Comparison of ENCODE assay signal across 16 mouse cellular contexts in the genomic region with DNA sequence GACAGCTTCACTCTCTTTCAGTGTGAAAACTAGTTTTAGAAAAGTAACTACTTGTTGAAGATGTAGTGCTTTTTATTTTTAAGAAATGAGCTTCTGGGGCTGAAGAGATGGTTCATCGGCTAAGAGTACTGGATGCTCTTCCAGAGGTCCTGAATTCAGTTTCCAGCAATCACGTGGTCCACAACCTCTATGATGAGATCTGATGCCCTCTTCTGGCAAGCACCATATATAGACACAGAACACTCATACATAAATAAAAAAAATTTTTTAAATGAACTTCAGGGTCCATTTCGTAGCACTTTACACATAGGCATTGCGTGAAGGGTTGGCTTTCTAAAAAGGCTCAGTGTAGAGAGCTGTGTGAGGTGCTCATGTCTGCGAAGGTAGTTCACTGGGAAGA. TPM values are rescaled to one million over a fixed set of nuclear protein-coding genes. Genes with fewer than 3 reads are reported as not detected.
DNase-seq lines count a peak whose midpoint lies in the region; ATAC-seq and TF ChIP-seq lines count a peak whose summit lies in the region.
"Had no signal": no experiment of that assay in that cellular context is flagged by ENCODE, and none has a peak within 500 bp of the region (broad histone marks: within the 10 kb centered on the region; RNA-seq: fewer than 3 reads in every experiment).

No protein-coding gene starts in this region.

- 85% methylated on average over 5 of the region's 5 CpGs for WGBS in kidney, postnatal 0 days
- 82% methylated on average over 5 of the region's 5 CpGs for WGBS in hindbrain, embryonic 14.5 days

- no peak overlapping the region for H3K4me3 ChIP-seq in kidney, postnatal 0 days (replicated peaks; ENCODE audit: low read depth, low read length)
- no peak overlapping the region for H3K4me3 ChIP-seq in hindbrain, embryonic 14.5 days (replicated peaks; ENCODE audit: low read length)
- H3K4me3 ChIP-seq: forebrain, embryonic 13.5 days; liver, embryonic 13.5 days; neural tube, embryonic 13.5 days had no signal

- no peaks in the 10 kb centered on the region for H3K27me3 ChIP-seq in kidney, postnatal 0 days (ENCODE audit: insufficient read depth, low read length)
- H3K27me3 ChIP-seq in hindbrain, embryonic 14.5 days (ENCODE audit: control insufficient read depth, insufficient read depth, low read length), result no peaks in the 10 kb centered on the region
- H3K27me3 ChIP-seq: forebrain, embryonic 13.5 days; liver, embryonic 13.5 days; neural tube, embryonic 13.5 days had no signal

- peak; percentile 14 for DNase-seq in kidney, postnatal 0 days (ENCODE audit: low spot score)
- DNase-seq in kidney, postnatal 4 days, result no peak
- DNase-seq in 416B (ENCODE audit: low read depth), result peak; percentile 53
- peak; percentile 45 for DNase-seq in ES-CJ7 (ENCODE audit: low read depth, low spot score)
- peak; percentile 53 for DNase-seq in induced T-regulatory cell, adult 2 months (ENCODE audit: low read depth)
- DNase-seq in adrenal gland, adult (ENCODE audit: inconsistent age in 2 of 2, low spot score in 1 of 2), result no peak
- no peak for DNase-seq in hindbrain, embryonic 14.5 days (ENCODE audit: low spot score)
- no peak for DNase-seq in adrenal gland, adult 2 months
- DNase-seq: adrenal gland, postnatal 36 days; cerebellum, adult 2 months; heart, postnatal 14 days; kidney, adult 8-10 months; liver, embryonic 13.5 days had no signal

- ATAC-seq in kidney, postnatal 0 days (replicated peaks; ENCODE audit: low FRiP score, low read depth), result no peak
- ATAC-seq in hindbrain, embryonic 14.5 days (ENCODE audit: low FRiP score), result no peak
- ATAC-seq: forebrain, embryonic 13.5 days had no signal

- H3K9me3 ChIP-seq in kidney, postnatal 0 days (replicated peaks; ENCODE audit: low read length), result no peaks in the 10 kb centered on the region
- H3K9me3 ChIP-seq in hindbrain, embryonic 14.5 days (ENCODE audit: control insufficient read depth, low read length), result no peaks in the 10 kb centered on the region
- H3K9me3 ChIP-seq: forebrain, embryonic 13.5 days; G1E; liver, embryonic 13.5 days; neural tube, embryonic 13.5 days had no signal

- TF ChIP-seq CTCF in kidney, postnatal 0 days (IDR thresholded peaks at IDR 0.05; ENCODE audit: low read depth), result peak; percentile 30

- H3K9ac ChIP-seq in kidney, postnatal 0 days (ENCODE audit: low read depth, low read length), result no peak overlapping the region
- no peak overlapping the region for H3K9ac ChIP-seq in hindbrain, embryonic 14.5 days
- H3K9ac ChIP-seq: forebrain, embryonic 13.5 days; liver, embryonic 13.5 days; neural tube, embryonic 13.5 days had no signal

- no peak overlapping the region for H3K27ac ChIP-seq in kidney, postnatal 0 days
- H3K27ac ChIP-seq in hindbrain, embryonic 14.5 days, result no peak overlapping the region
- H3K27ac ChIP-seq: forebrain, embryonic 13.5 days; liver, embryonic 13.5 days; neural tube, embryonic 13.5 days had no signal

- H3K36me3 ChIP-seq in kidney, postnatal 0 days (ENCODE audit: insufficient read depth, low read length), result no peaks in the 10 kb centered on the region
- peaks cover 5% of the 10 kb centered on the region; the same call in 1 of the 2 replicates for H3K36me3 ChIP-seq in hindbrain, embryonic 14.5 days (replicated peaks; ENCODE audit: control insufficient read depth, insufficient read depth)
- H3K36me3 ChIP-seq: neural tube, embryonic 13.5 days had no signal

- no peak overlapping the region for H3K4me2 ChIP-seq in kidney, postnatal 0 days (ENCODE audit: low read length)
- no peak overlapping the region for H3K4me2 ChIP-seq in hindbrain, embryonic 14.5 days (replicated peaks)
- H3K4me2 ChIP-seq: forebrain, embryonic 13.5 days; liver, embryonic 13.5 days; neural tube, embryonic 13.5 days had no signal

- H3K4me1 ChIP-seq in kidney, postnatal 0 days (replicated peaks; ENCODE audit: insufficient read depth, low read length), result no peaks in the 10 kb centered on the region
- no peaks in the 10 kb centered on the region for H3K4me1 ChIP-seq in hindbrain, embryonic 14.5 days (replicated peaks; ENCODE audit: control insufficient read depth, insufficient read depth, low read length)
- H3K4me1 ChIP-seq: forebrain, embryonic 13.5 days; neural tube, embryonic 13.5 days had no signal

RNA-seq across cellular contexts. Expression of gene Creb1, which starts 11.3 kb away (rescaled TPM):
- 18.1 and 19.9 TPM in 2 replicates for polyA plus RNA-seq in kidney, postnatal 0 days (2015; fragmentation: Nextera tagmentation; extraction: Ambion mirVana)
- 40.8 and 47.6 TPM in 2 replicates for polyA plus RNA-seq in hindbrain, embryonic 14.5 days (2014; fragmentation: Nextera tagmentation; extraction: Ambion mirVana)
- total RNA-seq in adrenal gland, adult 2 months (2021), result 10 to 100 TPM; 40.6 to 52.7 TPM
- 10.0 and 12.8 TPM in 2 replicates for polyA plus RNA-seq in adrenal gland, adult 2 months (2012; rRNA removed)

Comparison
In these comparisons a context has a peak if more than half of its experiments do, and no peak if none do; other contexts are left out.
1. DNase-seq: peak in kidney, postnatal 0 days (single experiment), 416B (single experiment), ES-CJ7 (single experiment) and induced T-regulatory cell, adult 2 months (single experiment); none in kidney, postnatal 4 days (0 of 2), adrenal gland, adult (0 of 2), hindbrain, embryonic 14.5 days (single experiment) and adrenal gland, adult 2 months (single experiment).